Mouse (Mus musculus): ENCODE measurements at regions not wholly inside any gene's neighbourhood (a gene's known extent, or its start where the extent isn't known, plus 50 kb on each side); places are given as distances from the start of the nearest gene placed in this dataset.
"Not testable (repeated sequence)": the region's sequence is repeated elsewhere in the genome, so short reads cannot be mapped to it uniquely, and the experiment has no call there.

DNA sequence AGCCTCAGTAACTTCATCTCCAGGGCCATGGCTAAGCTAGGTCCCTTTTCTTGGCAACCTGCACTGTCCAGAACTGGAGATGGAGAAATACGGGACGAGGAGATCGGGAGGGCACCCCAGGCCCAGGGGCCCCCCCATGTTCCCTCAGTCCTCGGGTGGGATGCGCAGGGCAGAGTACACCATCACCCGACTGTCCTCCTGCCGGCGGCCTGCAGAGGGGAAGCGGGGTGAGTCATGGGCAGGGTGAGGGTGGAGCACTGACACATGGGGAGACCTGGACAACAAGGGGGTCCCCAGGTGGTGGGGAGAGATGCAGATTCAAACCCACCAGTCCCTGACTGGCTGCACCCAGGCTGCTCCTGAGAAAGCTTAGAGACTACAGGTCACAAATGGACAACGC, 62.2 kb downstream of the Fasl start:
- TF ChIP-seq MYOG (IDR thresholded peaks at IDR 0.05; ENCODE audit: control insufficient read depth, extremely low read depth, insufficient read length); CTCF (IDR thresholded peaks at IDR 0.05; ENCODE audit: control insufficient read depth, insufficient read depth, insufficient read length); CEBPB (IDR thresholded peaks at IDR 0.05; ENCODE audit: low read depth); MAX (IDR thresholded peaks at IDR 0.05); FOSL1 (IDR thresholded peaks at IDR 0.05; ENCODE audit: insufficient read depth, low read length, poor library complexity, severe bottlenecking); USF1 (IDR thresholded peaks at IDR 0.05; ENCODE audit: low read depth); MYOD1 (IDR thresholded peaks at IDR 0.05; ENCODE audit: control insufficient read depth, insufficient read length, low read depth): not testable (repeated sequence)

All from C2C12 (cell line).